Mouse (Mus musculus) common myeloid progenitor, adult 5-6 weeks (primary cell): ENCODE results near the gene Kbtbd12. TPM values are rescaled to one million over a fixed set of nuclear protein-coding genes. Genes with fewer than 3 reads are reported as not detected.

Source experiments
- ATAC-seq: replicated peaks from 2 replicates; pipeline ENCODE4 v1.8.0; 2016; ENCODE audit warnings: low read depth, mild to moderate bottlenecking, moderate TSS enrichment, inconsistent platforms; ENCODE audit not compliant: poor library complexity, severe bottlenecking
- total RNA-seq: library from RNA; stranded (forward); fragments of 200-1000, 187-1606 nt; gene quantifications from 2 replicates; pipeline ENCODE4 v1.2.3, GENCODE M21; 2017

Kbtbd12 gene
- total RNA-seq, 1 experiment from 2014 or later = 3.3 TPM

GRCm38 (mm10) chr6:88514546-88514945, 123.2 kb downstream of the Kbtbd12 start:
- no peak for ATAC-seq

- no peak for ATAC-seq
Observed at GRCm38 (mm10) chr6:88513984-88514383, 123.8 kb downstream of the Kbtbd12 start.

GRCm38 (mm10) chr6:88503044-88503443, 134.7 kb downstream of the Kbtbd12 start:
- no peak for ATAC-seq

GRCm38 (mm10) chr6:88502030-88502970, 135.4 kb downstream of the Kbtbd12 start:
- 0 out of 2 replicates have a peak, but pooled peaks have one; percentile 20 for ATAC-seq

GRCm38 (mm10) chr6:88500405-88500767, 137.4 kb downstream of the Kbtbd12 start:
- ATAC-seq = no peak

- ATAC-seq = peak; percentile 21; the same call in 1 of the 2 replicates
Observed at GRCm38 (mm10) chr6:88499481-88500404, 138.0 kb downstream of the Kbtbd12 start.

Other genes with a start within 250 kb of the Kbtbd12 start
- gene Eefsec, start 191.4 kb downstream of the Kbtbd12 start, total RNA-seq = 16.9 and 18.7 TPM in 2 replicates
- 187 and 204 TPM in 2 replicates for gene Ruvbl1, start 172.5 kb downstream of the Kbtbd12 start, total RNA-seq
- gene Sec61a1, start 119.0 kb downstream of the Kbtbd12 start, total RNA-seq = 76.9 and 101 TPM in 2 replicates
- gene Mgll, start 86.5 kb upstream of the Kbtbd12 start, total RNA-seq = 1.1 and 4.0 TPM in 2 replicates
- gene Abtb1, start 204.0 kb upstream of the Kbtbd12 start, total RNA-seq = 20.7 and 46.4 TPM in 2 replicates
- gene Podxl2, start 237.1 kb upstream of the Kbtbd12 start, total RNA-seq = 0.55 TPM in 1 of 2 replicates, not detected in the other